Mouse (Mus musculus): Measurements from ENCODE around the gene Atr.
A peak's percentile ranks its signal among the peaks of the same experiment; 100 is the strongest.

The Atr gene

DNA sequence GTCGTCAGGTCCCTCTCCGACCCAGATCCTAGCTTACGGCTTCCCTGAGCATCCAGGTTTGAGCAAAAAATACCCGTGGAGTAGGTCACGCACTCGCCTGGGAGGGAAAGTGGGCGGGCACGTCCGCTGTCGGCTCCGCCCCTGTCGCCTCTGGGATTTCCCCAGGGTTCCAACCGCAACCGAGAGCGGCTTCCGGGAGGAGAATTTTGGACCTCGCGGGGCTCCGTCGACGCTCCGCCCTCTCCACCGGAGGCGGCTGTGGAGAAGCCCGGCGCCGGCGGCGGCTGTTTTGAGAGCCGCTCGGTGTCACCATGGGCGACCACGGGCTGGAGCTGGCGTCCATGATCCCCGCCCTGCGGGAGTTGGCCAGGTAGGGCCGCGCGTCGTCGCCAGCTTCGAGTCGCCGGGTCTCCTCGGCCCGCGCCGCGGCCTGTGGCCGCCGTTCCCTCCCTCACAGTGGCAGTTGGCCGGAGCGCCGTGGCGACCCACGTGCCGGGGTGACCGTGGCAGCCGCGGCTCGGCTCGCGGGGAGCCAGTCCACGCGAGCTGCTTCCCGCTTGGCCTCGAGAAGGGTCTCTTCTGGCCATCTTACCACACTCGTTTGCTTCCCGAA, at the start of gene Atr:
Gene Atr, plus strand, starts transcription at position 184 of the 613 bp plus-strand sequence.
- DNase-seq (ENCODE audit: low read depth): peak; percentile 97

DNA sequence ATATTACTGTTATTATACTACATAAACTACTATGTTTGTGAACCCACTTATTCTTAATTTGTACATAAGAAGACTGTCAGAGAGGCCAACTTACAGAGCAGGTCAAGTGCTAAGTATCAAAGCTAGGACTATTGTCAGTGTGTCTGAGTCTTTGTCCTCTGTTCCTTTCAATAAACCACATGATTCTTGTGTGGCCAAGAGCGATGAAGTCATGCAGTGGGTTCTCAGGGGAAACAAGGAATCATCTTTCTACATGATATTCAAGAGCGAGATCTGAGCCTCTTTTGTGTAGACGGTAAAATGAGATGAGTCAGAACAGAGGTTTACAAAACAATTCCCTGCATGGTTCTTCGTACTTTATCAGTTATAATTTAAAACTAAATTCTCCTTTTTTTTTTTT, 47.8 kb upstream of the Atr start:
- no peak for DNase-seq (ENCODE audit: low read depth)

DNA sequence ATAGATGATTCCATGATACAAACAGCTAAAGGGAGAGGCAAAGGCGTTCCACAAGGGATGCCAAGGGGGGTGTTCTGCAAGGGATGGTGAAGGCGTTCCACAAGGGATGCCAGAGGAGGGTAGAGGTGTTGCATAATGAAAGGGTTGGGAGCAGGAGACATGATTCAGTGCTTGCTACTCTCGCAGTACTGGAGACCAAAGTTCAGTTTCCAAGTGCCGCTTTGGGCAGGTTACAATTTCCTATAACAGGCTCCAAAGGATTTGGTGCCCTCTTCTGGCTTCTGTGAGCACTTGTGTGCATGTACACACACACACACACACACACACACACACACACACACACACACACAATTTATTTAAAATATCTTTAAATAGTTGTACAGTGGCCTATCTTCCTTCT, 45.6 kb upstream of the Atr start:
- DNase-seq (ENCODE audit: low read depth): no peak

DNA sequence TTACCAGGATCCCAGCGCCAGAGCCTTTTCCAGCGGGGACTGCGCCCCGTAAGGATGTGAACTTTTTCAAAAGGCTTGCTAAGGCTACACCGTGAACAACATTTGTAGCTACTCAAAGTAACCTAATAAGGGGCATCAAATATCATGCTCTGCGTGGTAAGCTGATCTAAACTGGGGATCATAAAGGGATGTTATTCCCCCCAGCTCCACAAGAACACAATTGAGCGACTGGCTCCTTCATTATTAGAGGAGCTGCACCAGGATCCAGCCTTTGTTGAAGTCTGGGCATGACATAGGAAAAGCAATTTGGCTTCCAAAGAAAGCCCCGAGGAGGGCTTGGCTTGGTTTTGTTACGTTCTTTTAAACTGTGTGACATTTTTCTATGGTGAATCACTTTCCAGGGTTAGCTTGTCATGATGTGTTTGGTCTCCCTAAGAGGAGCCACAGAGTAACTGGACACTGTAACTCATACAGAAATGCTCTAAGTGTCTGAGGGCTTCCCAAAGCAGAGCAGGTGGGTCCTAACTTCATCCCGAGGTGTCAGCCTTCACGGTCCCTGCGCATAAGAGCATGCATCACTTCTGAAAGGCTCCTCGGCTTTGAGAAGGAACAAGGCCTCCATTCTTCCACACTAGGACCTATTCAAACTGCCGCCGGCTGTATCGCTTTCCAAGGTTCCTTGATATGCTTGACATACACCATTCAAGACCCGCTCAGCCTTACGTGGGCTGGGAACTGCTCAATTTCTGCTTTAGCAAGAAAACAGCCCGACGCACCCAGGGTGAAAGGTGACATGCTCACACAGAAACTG, 43.5 kb upstream of the Atr start:
- DNase-seq (ENCODE audit: low read depth): no peak

DNA sequence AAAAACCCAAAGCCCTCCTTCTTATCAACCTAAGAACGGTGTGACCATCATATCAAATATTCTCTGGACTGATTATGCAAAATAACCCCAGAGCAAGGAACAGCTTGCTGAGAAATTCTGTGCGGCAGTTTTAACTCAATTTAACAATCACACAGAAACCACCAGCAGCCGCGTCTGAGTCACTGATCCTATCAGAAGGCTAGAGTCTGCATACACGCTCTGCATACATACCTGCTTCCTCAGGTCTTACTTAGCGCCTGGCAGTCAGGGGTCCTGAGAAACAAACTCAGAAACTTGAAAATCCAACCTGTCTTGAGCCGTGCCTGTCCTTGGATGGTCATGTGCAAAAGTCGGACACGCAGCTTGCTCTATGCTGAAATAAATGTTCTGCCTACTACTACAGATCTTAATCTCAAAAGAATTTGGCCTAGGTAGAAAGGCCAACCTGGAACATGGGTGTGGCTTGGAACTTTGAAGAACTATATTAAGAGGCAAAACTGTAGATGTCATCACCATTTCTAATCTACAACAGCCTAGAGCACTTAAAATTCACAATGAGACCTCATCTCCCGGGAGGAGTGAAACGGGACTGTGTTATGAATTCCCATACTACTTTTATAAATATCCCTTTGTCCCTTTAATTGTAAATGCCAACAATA, 42.3 kb upstream of the Atr start:
- no peak for DNase-seq (ENCODE audit: low read depth)

DNA sequence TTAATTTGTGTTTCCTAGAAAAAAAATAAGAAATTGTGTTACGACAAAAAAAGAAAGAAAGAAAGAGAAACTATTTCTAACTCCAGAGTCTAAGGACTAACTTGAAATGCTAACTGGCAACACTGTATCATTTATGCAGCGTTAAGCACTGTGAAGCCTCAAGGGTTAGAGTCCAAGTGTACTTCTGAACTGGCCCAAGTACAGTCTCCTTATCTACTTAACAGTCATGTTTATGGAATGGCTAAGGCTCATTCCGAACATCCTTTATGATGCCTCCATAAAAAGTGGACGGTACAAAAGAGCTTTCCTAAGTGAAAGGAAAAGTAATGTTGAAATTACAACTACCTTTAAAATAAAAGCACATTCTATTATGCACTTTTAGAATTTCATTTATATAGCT, 41.7 kb upstream of the Atr start:
- no peak for DNase-seq (ENCODE audit: low read depth)

DNA sequence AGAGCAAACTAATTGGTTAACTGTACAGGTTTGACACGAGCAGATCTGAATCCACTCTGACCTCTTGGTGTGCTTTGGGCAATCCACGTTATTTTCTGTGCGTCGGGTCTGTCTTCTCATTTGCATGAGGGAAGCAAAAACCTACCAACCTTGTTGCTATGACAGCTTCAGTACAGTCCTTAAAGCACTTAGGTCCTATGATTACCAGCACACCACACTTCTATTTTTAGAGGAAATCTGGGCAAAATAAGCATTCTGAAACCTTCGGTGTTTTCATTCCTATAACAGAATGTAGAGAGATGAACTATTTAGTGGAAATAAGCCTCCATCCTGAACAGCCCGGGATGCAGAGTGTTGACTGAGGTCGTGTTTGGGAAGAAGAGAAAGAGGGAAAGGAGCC, 34.9 kb upstream of the Atr start:
- DNase-seq (ENCODE audit: low read depth): no peak

DNA sequence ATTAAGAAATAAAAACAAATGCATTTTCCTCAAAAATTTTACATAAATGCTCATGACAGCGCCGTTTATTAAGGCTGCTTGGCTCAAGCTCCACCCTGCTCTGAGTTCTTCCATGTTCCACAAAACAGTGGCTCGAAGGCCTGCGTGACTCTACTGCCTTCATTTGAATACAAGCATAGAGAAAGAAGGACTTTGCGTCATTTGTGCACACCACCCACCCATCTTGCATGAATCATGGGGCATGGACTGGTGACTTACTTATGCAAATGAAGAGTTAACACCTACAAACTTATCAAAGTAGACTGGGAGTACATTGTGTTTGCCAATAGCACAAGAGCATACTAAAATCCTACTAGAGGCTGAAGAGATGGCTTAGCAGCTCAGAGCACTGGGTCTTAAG, 29.8 kb upstream of the Atr start:
- DNase-seq (ENCODE audit: low read depth): no peak

DNA sequence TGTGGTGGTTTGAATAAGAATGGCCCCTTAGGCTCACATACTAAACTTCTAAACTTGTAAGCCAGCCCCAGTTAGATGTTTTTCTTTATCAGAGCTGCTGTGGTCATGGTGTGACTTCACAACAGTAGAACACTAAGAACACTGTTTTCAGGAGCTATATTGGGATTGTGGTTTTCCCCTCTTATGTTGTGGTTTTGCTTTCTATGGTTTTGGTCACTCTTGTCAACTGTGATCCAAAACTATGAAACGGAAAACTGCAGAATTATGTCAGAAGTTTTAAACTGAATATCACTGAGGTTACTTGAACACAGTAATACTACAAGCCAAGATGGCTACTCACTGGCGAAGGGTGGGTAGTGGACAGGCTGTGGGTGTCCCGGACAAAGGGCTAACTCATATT, 24.6 kb upstream of the Atr start:
- no peak for DNase-seq (ENCODE audit: low read depth)

DNA sequence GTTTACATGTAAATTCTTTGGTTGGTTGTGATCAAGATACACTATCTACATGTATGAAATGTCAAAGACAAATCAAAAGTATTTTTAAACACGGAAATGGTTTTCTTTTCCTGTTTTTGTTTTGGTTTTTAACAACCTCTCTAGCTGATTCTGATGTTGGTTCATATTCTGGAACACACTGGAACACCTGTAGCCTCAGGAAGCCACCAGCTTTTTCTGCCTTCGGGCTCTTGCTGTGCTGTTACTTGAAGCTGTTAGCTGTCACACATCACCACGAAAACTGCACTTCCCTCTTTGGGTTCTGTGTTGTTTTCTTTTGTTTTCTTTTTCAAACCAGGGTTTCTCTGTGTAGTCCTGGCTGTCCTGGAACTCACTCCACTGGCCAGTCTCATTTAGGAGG, 22.6 kb upstream of the Atr start:
- DNase-seq (ENCODE audit: low read depth): no peak

DNA sequence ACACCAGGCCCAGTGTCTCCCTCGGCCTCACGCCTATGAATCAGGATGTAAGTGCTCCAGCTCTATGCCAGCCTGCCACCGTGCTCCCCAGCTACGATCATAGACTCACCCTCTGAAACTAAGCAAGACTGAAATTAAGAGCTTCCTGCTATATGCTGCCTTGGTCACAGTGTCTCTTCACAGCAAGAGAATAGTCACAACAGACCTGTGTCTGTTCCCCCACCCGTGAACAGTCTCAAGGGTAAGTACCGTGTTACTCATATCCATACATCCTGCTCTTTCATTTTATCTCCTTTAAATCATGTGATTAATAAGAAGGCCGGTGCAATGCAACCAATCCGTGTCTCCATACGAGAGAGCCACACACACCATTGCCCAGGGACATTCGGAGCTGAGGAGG, 21.7 kb upstream of the Atr start:
- no peak for DNase-seq (ENCODE audit: low read depth)

DNA sequence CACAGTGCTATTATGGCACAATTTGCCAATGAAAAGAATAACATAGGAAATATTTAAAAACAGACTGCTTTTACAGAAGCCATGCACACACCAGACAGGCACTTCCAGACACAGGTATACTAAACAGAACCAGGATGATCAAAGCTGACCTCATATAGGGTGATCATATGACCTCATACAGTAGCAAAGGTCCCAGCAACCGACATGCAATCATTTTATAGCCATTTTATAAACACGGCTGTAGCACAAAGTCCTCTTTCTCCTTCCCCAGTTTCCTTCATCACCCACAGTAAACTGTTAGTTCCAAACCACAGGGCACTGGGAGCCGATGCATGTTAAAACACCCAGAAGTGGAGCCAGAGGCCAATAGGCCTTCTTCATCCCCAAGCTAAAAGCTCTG, 18.0 kb upstream of the Atr start:
- no peak for DNase-seq (ENCODE audit: low read depth)

DNA sequence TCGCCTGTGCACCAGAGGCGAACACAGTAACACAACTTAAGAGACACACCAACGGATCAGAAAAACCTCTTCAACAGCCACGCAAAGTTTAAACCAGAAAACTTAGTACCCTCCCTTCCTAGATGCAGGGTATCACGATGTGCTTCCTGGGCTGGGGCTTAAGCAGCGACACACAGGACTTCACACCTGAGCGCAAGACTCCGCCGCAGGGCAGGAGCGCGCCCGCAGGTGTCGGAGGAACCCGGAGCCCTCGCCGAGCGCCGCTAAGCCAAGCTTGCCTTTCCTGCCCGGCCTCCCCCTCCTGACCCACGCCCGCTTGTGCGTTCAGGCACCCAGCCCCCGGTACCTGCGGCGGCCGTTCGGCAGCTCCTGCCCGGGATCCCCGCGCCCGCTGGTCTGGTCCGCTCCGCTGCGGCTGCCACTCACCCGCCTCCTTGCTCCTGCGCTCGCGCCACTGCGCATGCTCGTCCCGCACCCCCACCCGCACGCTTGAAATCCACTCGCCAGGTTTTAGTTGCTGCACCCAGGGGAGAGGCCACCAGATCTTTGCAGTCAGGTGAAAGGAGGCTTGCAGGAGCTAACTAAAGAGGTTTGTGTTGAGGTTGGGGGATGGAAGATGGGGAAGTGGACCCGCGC, 12.5 kb upstream of the Atr start, which contains the start of gene Pls1:
Gene Pls1, minus strand, starts transcription at position 487 of the 636 bp plus-strand sequence.
- DNase-seq (ENCODE audit: low read depth): peak; percentile 83

DNA sequence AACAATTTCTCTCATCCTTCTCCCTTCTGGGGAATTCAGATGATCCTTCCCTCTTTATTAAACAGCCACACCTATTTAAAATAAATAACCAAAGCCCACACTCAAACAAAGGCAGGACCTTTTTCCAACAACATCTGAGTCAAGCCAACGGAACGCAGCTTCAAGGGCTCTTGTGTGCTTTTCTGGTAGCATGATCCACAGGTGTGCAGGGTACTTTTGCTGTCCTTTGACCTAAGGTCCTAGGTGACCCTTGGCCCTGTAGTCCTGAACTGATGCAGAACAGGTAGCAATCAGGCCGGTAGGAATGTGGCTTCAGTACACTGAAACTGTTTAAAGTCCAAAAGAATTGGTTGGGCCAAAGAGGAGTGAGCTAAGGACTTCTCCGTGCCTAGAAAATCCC, 11.7 kb upstream of the Atr start:
- DNase-seq (ENCODE audit: low read depth): no peak

DNA sequence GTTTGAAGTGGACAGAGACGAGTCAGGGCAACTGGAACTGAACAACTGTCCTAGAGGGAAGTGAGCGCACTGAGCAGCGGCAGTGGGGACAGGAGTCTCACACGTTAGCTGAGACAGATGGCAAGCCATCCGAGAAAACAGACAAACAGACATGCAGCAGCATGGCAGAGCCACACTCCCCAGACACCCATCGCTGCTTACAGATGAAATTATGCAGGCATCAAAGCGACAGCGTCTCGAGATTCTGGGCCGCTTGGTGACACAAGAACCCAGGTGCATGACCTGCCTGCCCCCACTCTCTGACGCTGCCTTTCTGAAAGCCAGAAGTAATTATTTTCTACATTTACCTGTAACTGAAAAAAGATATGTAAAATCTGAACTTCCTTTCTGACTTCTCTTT, 5.7 kb upstream of the Atr start:
- DNase-seq (ENCODE audit: low read depth): no peak

DNA sequence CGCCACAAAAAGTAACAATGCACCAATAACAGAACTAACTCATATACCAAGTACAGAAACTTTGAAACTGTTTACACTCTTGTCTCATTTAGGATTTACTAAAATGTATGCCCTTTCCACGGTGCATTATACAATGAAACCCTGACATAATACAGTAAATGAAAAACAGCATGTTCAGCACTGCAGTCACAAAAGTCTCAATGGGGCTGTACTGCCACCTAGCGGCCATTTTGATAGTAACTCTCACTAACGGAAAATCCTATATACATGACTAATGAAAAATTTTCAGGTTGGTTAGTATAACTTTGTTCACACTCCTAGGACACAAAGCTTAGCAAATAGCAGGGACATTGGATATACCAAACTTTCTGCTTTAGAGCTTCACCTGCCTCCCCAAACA, 4.5 kb upstream of the Atr start:
- peak; percentile 90 for DNase-seq (ENCODE audit: low read depth)

DNA sequence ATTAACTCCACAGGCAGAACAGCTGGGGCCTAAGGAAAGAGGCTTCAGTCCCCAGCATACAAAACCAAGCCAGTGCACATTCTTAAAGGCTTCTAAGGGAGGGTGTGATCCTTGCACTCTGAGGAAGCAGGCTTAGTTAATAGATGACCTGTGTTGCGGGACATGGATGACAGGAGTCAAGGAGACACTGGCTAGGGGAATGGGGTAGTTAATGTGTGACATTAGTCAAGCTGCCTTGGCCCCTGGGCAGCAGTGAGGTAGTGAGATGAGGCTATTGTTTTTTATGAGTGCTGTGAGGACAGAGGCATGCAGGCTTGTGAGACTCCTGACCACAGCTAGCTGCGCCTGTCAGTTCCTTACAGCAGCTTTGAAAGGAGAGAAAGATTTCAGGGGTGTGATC, 2.5 kb upstream of the Atr start:
- no peak for DNase-seq (ENCODE audit: low read depth)

DNA sequence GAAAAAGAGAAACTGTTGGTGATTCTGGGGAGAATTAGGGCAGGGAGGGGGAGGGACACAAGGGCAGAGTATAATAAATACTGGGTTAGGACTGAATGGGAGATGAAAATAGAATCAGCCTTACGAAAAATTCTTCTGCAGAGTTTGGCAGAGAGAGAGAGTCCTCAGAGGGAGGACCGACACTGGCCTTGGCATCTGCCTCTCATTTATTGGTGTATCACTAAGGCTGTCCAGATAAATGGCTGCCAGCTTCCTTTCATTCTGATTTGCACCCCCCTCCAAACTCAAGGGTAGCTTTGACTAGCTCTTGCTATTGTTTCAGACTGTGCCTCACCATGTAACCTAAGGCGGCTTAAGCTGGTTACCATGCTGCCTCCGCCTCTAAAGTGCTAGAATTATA, 1.4 kb upstream of the Atr start:
- no peak for DNase-seq (ENCODE audit: low read depth)

DNA sequence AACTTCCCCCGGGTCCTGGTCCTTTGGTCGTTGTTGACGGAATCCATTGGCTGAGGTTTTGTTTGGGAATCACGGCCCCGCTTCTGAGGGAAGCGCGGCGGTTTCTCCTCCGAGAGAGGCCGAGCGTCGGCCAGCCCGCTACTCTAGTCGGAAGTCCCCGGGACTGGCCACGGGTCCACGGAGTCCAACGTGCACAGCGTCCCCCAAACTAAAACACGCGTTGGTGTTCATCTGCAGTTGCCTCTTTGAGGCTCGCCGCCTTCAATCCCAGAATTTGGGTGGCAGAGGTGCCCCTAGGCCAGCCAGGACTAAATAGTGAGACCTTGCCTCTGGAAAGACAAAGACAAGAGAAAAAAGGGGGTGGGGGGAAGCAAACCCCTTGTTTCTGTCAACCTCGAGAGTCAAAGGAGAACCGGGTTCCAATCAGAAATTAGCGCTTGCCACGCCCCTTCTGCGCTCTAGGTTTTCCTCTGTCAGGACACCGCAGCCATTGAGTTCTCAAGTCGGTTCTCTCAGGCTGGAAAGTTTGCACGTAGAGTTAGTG, 702 bp downstream of the Atr start:
- peak; percentile 76 for DNase-seq (ENCODE audit: low read depth)

DNA sequence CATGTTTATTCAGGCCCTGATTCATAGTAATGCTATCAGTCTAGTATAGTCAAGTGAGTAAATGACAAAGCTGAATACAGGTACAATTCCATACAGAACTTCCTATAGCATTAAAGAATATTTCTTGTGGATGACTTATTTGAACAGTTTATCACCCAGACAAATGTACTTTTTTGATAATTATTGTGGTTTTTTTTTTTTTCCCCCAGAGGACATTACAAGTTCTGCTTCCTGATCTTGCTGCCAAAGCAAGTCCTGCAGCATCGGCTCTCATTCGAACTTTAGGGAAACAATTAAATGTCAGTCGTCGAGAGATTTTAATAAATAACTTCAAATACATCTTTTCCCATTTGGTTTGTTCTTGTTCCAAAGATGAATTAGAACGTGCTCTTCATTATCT, 20.8 kb downstream of the Atr start:
- DNase-seq (ENCODE audit: low read depth): no peak

DNA sequence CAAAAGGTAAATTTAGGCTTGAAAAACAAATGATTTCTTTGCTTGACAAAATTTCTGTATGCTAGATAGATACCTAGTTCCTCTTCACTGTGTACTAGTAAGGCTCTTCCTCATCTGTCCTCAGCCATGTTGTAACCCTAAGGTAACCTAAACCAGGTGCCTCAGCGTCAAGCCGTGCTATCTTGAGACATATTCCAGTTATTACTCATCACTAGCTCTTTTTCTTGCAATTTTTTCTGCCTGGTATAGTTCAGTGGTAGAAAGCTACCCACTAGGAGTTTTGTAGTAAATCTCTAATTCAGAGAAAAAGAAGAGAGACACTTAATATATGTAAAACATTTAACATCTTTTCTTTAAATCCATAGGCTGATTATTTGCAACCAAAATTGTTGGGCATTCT, 25.4 kb downstream of the Atr start:
- no peak for DNase-seq (ENCODE audit: low read depth)

DNA sequence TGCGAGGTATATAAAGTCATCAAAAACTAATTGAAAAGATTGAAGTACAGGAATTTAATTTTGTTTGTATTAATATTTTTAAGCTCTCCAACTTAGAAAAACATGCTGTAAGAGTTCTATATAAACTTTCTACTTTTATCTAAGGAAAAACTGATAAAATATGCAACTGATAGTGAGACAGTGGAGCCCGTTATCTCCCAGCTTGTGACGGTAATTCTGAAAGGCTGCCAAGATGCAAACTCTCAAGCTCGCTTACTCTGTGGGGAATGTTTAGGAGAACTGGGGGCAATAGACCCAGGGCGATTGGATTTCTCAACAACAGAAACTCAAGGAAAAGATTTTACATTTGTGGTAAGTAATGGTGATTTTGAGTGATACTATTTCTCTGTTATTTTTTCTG, 40.0 kb downstream of the Atr start:
- no peak for DNase-seq (ENCODE audit: low read depth)

DNA sequence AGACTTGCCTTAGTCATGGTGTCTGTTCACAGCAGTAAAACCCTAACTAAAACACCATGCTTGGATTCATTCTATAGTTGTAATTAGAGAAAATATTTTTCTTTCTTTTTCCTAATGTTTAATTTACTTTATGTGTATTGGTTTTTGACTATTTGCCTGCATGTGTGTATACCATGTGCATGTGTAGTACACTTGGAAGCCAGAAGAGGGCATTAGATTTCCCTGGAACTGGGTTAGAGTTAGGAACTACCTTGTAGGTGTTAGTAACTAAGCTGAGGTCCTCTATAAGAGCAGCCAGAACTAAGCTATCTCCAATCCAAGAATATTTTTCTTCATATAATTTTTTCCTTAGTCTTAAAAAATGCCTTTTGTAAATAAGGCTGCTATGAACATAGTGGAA, 75.5 kb downstream of the Atr start:
- DNase-seq (ENCODE audit: low read depth): no peak
